Mouse (Mus musculus) midbrain, embryonic 13.5 days (tissue): ENCODE measurements around the gene Dapl1. TPM values are rescaled to one million over a fixed set of nuclear protein-coding genes. Genes with fewer than 3 reads are reported as not detected.

Source experiments
- ATAC-seq: fragments of 200-750 bp; cut with Nextera tagmentation; 2 replicates; pipeline ENCODE4 v1.8.0; 2017; ENCODE audit warnings: mild to moderate bottlenecking, moderate TSS enrichment, moderate library complexity
- H3K27ac ChIP-seq: fragments of 300-500 bp; sonication (generic); 2 replicates; pipeline ENCODE4 v1.5.1; 2015; ENCODE audit warnings: inconsistent platforms, mild to moderate bottlenecking, moderate library complexity
- H3K27me3 ChIP-seq: fragments of 300-500 bp; sonication (generic); 2 replicates; pipeline ENCODE4 v1.6.1; 2015; ENCODE audit warnings: mild to moderate bottlenecking, inconsistent platforms
- H3K36me3 ChIP-seq: fragments of 300-500 bp; sonication (generic); 2 replicates; pipeline ENCODE4 v1.6.1; 2015; ENCODE audit warnings: mild to moderate bottlenecking, inconsistent platforms
- H3K4me1 ChIP-seq: fragments of 300-500 bp; sonication (generic); replicated peaks from 2 replicates; pipeline ENCODE4 v1.6.1; 2015; ENCODE audit warnings: inconsistent platforms
- H3K4me2 ChIP-seq: fragments of 300-500 bp; sonication (generic); replicated peaks from 2 replicates; pipeline ENCODE4 v1.6.1; 2015; ENCODE audit warnings: moderate library complexity, mild to moderate bottlenecking, inconsistent platforms
- H3K4me3 ChIP-seq: fragments of 300-500 bp; sonication (generic); replicated peaks from 2 replicates; pipeline ENCODE4 v1.5.1; 2015; ENCODE audit warnings: mild to moderate bottlenecking, inconsistent platforms
- H3K9ac ChIP-seq: fragments of 300-500 bp; sonication (generic); replicated peaks from 2 replicates; pipeline ENCODE4 v1.6.1; 2015; ENCODE audit warnings: mild to moderate bottlenecking, inconsistent platforms
- H3K9me3 ChIP-seq: fragments of 300-500 bp; sonication (generic); 2 replicates; pipeline ENCODE4 v1.6.1; 2016; ENCODE audit warnings: mild to moderate bottlenecking, inconsistent platforms
- WGBS: fragments of 180-500 bp; shearing (Covaris S2); methylation state at CpG from one replicate; pipeline ENCODE4 v1.1.7; 2015; 5-methylcytosine and 5-hydroxymethylcytosine counted together
- polyA plus RNA-seq: library from polyadenylated mRNA; unstranded; fragments of >200 nt; fragmentation: Nextera tagmentation; extraction: Ambion mirVana; gene quantifications from 2 replicates; pipeline ENCODE4 v1.2.1, GENCODE M21; 2015

Gene Dapl1
- polyA plus RNA-seq, 1 experiment from 2014 or later: 0.50 TPM

DNA sequence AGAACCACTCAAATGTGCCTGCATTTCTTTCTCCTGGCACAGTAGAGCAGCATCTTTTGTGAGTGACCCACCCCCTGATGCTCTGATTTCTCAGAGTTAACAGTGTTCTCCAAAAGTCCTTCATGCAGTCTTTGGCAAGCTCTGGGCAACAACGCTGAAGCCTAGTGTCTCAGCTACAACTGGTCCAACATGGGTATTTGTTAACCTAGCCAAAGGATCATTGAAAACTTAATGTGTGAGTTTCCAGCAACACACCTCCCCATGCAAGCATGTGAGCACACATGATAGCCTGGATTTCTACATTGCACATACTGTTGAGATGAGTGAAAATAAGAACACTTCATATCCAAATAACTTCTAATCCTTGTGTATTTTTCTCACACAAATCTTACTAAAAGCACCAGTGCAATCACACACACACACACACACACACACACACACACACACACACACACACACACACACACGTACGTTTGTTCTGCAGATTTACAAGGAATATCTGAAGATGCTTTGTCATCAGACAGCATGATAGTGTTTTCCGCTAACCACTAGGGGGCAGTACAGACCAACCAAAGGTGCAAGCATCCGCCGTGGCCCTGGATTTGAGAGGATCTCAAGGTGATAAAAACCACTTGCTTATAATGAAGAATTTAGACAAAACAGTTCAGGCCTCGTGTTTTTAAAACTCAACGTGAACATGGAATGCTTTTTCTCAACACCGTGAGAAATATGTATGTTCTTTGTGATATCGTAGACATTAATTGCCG, 56.9 kb downstream of the Dapl1 start:
- Histone ChIP-seq H3K9me3 (no peaks in the 10 kb centered on the region), H3K36me3 (no peaks in the 10 kb centered on the region), H3K4me3 (no peak overlapping the region), H3K4me2 (no peak overlapping the region), H3K27ac (no peak overlapping the region), H3K9ac (no peak overlapping the region), H3K4me1 (peaks cover 10% of the 10 kb centered on the region), H3K27me3 (0 out of 2 replicates have a peak, but pooled peaks cover 5% of the 10 kb centered on the region)
- 23% methylated on average over 11 of the region's 11 CpGs for WGBS
- peak; percentile 75; the same call in 1 of the 2 replicates for ATAC-seq

DNA sequence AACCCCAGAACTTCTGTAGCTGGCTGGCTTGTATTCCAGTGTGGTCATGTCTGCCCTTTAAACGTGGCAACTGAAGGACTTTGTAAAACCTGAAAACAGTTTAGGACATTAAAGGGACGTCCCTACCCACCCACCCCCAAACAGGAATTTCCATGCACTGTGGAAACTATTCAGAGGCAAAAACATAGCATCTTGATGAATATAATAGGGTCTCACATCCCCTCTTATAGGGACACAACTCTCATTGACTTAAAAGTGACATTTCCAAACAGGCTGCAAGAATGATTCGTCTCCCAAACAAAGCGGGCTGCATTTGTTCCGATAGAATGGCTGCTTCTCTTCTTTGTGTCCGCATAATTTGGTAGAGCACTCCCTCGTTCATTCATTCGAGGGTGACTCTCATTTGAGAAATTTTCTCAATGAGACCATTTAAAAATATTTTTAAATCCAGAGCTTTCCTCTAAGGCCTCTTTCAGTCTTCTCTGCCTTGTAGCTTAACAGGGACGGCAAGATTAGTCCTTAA, 59.2 kb downstream of the Dapl1 start:
- H3K27me3 ChIP-seq: 0 out of 2 replicates have a peak, but pooled peaks cover 5% of the 10 kb centered on the region
- no peaks in the 10 kb centered on the region for H3K36me3 ChIP-seq
- no peak overlapping the region for H3K27ac ChIP-seq
- WGBS: 13% methylated on average over 9 of the region's 9 CpGs
- H3K4me2 ChIP-seq: no peak overlapping the region
- H3K9me3 ChIP-seq: no peaks in the 10 kb centered on the region
- ATAC-seq: no peak
- H3K4me1 ChIP-seq: peaks cover 10% of the 10 kb centered on the region
- H3K9ac ChIP-seq: no peak overlapping the region
- H3K4me3 ChIP-seq: no peak overlapping the region

GRCm38 (mm10) chr2:59544237-59544909, 59.9 kb downstream of the Dapl1 start:
- H3K36me3 ChIP-seq: no peaks in the 10 kb centered on the region
- no peak overlapping the region for H3K9ac ChIP-seq
- peaks cover 10% of the 10 kb centered on the region for H3K4me1 ChIP-seq
- no peaks in the 10 kb centered on the region for H3K9me3 ChIP-seq
- WGBS: 27% methylated on average over 13 of the region's 13 CpGs
- no peak overlapping the region for H3K4me3 ChIP-seq
- no peak overlapping the region for H3K27ac ChIP-seq
- H3K4me2 ChIP-seq: no peak overlapping the region
- 0 out of 2 replicates have a peak, but pooled peaks cover 5% of the 10 kb centered on the region for H3K27me3 ChIP-seq
- 0 out of 2 replicates have a peak, but pooled peaks have one; percentile 27 for ATAC-seq

GRCm38 (mm10) chr2:59545001-59545400, 60.5 kb downstream of the Dapl1 start:
- 15% methylated on average over 7 of the region's 7 CpGs for WGBS
- Histone ChIP-seq H3K9me3 (no peaks in the 10 kb centered on the region), H3K4me1 (peaks cover 10% of the 10 kb centered on the region), H3K4me2 (no peak overlapping the region), H3K36me3 (no peaks in the 10 kb centered on the region), H3K4me3 (no peak overlapping the region), H3K27me3 (0 out of 2 replicates have a peak, but pooled peaks cover 5% of the 10 kb centered on the region), H3K9ac (no peak overlapping the region), H3K27ac (no peak overlapping the region)
- ATAC-seq: no peak

DNA sequence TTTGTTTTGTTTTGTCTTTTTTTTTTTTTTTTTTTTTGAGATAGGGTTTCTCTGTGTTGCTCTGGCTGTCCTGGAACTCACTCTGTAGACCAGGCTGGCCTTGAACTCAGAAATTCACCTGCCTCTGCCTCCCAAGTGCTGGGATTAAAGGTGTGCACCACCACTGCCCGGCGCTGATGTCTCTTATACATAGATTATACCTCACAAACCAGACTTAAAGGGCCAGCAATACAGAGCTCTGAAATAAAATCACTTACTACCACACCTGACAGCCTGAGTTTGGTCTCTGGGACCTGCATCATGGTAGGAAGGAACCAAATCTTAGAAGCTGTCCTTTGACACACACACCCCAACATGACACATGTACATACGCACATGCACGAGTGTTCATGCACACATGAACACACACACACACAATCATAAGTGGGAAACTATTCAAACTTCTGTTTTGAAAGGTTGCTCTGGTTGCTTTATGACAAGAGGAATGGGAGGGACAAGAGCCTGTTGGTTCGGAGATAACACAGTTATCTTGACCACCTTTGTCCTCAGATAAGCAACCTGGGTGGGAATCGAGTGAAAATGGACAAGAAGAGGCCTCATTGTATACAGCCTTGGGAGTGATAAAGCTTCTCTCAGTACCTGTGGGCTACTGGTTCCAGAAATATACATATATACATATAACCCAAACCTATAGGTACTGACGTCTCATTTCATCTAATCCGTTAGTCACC, 63.1 kb downstream of the Dapl1 start:
- Histone ChIP-seq H3K27me3 (0 out of 2 replicates have a peak, but pooled peaks cover 5% of the 10 kb centered on the region), H3K4me3 (no peak overlapping the region), H3K4me1 (peaks cover 10% of the 10 kb centered on the region), H3K9me3 (no peaks in the 10 kb centered on the region), H3K9ac (no peak overlapping the region), H3K27ac (no peak overlapping the region), H3K4me2 (no peak overlapping the region), H3K36me3 (no peaks in the 10 kb centered on the region)
- WGBS: 92% methylated on average over 8 of the region's 8 CpGs
- ATAC-seq: no peak

DNA sequence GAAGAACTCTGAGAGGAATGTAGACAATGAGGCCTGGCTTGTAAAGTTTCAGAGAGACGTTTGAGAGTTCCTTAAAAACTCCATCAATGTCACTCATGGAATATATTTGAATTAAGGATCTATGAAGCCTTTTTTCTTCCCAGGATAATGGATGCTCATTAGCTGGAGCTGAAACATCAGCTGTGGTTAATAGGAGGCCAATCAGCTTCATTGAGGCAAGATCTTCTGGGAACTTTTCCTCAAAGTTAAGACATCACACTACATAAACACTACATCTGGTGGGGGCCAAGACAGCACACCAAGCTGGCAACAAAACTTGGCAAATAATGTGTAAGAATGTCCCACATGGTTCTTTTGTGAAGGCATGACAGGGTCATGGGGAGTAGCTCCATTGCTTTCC, 68.3 kb downstream of the Dapl1 start:
- Histone ChIP-seq H3K9me3 (no peaks in the 10 kb centered on the region), H3K4me3 (no peak overlapping the region), H3K4me1 (no peaks in the 10 kb centered on the region), H3K27me3 (no peaks in the 10 kb centered on the region), H3K36me3 (no peaks in the 10 kb centered on the region), H3K4me2 (no peak overlapping the region), H3K27ac (no peak overlapping the region), H3K9ac (no peak overlapping the region)
- ATAC-seq: no peak
- WGBS: 59% methylated on average over 1 of the region's 1 CpGs

GRCm38 (mm10) chr2:59554373-59554940, 70.0 kb downstream of the Dapl1 start:
- Histone ChIP-seq H3K27me3 (no peaks in the 10 kb centered on the region), H3K4me2 (no peak overlapping the region), H3K36me3 (no peaks in the 10 kb centered on the region), H3K27ac (no peak overlapping the region), H3K4me1 (no peaks in the 10 kb centered on the region), H3K9ac (no peak overlapping the region), H3K4me3 (no peak overlapping the region), H3K9me3 (no peaks in the 10 kb centered on the region)
- ATAC-seq: no peak
- 100% methylated on average over 2 of the region's 2 CpGs for WGBS

Other genes with a start within 250 kb of the Dapl1 start
- gene Tanc1, start 127.4 kb downstream of the Dapl1 start, polyA plus RNA-seq: 5.1 and 5.5 TPM in 2 replicates